Mouse (Mus musculus) liver, adult 2 months (tissue): ENCODE data around the gene Hepacam2. TPM values are rescaled to one million over a fixed set of nuclear protein-coding genes. Genes with fewer than 3 reads are reported as not detected.
"Not testable (repeated sequence)": the region's sequence is repeated elsewhere in the genome, so short reads cannot be mapped to it uniquely, and the experiment has no call there.

ENCODE experiments used
- DNase-seq: peaks from one replicate; pipeline ENCODE4 v3.0.0-alpha.2; 2011; ENCODE audit warnings: low read depth, low spot score; ENCODE audit errors: extremely low read depth
- H3K27ac ChIP-seq: fragments of 200-500 bp; replicated peaks from 2 replicates; pipeline ENCODE4 v1.5.1; 2012; ENCODE audit warnings: low read depth, mild to moderate bottlenecking, control low read depth, inconsistent platforms, low read length; ENCODE audit not compliant: insufficient read depth
- H3K27me3 ChIP-seq: fragments of 200-500 bp; 2 replicates; pipeline ENCODE4 v1.6.1; 2012; ENCODE audit warnings: mild to moderate bottlenecking, moderate library complexity, low read length, inconsistent platforms; ENCODE audit not compliant: control insufficient read depth, insufficient read depth
- H3K36me3 ChIP-seq: fragments of 200-500 bp; 2 replicates; pipeline ENCODE4 v1.6.1; 2012; ENCODE audit warnings: low read length, inconsistent platforms; ENCODE audit not compliant: control insufficient read depth, insufficient read depth
- H3K4me1 ChIP-seq: fragments of 200-500 bp; 2 replicates; pipeline ENCODE4 v1.6.1; 2011; ENCODE audit warnings: low read length; ENCODE audit not compliant: control insufficient read depth, insufficient read depth
- H3K4me3 ChIP-seq: fragments of 200-500 bp; 2 replicates; pipeline ENCODE4 v1.5.1; 2011; ENCODE audit warnings: low read depth, mild to moderate bottlenecking, control low read depth, low read length, moderate library complexity; ENCODE audit not compliant: insufficient read depth
- H3K79me2 ChIP-seq: fragments of 200-500 bp; 2 replicates; pipeline ENCODE4 v1.6.1; 2012; ENCODE audit warnings: inconsistent platforms, mild to moderate bottlenecking, low read length, moderate library complexity; ENCODE audit not compliant: control insufficient read depth, insufficient read depth
- H3K9ac ChIP-seq: fragments of 200-500 bp; 2 replicates; pipeline ENCODE4 v1.6.1; 2012; ENCODE audit warnings: low read depth, mild to moderate bottlenecking, control low read depth, inconsistent platforms, low read length
- CTCF ChIP-seq: fragments of 200-500 bp; IDR thresholded peaks from 2 replicates; pipeline ENCODE4 v1.5.1; 2011; ENCODE audit warnings: low read depth, low read length, control low read depth
- POLR2A ChIP-seq: fragments of 200-500 bp; IDR thresholded peaks from 2 replicates; pipeline ENCODE4 v1.6.1; 2011; ENCODE audit warnings: low read length, control low read depth; ENCODE audit not compliant: insufficient read depth; ENCODE audit errors: extremely low read depth
- WGBS: fragments of 180-500 bp; shearing (Covaris S2); methylation state at CpG from one replicate; pipeline ENCODE4 v1.1.7; 2018; 5-methylcytosine and 5-hydroxymethylcytosine counted together
- polyA plus RNA-seq: library from polyadenylated mRNA; depleted of rRNA; stranded (reverse); fragments of >200 nt; gene quantifications from 2 replicates; pipeline ENCODE4 v1.2.3, GENCODE M21; 2012
- total RNA-seq: library from RNA; depleted of rRNA; stranded (reverse); fragments of >200 nt; gene quantifications from 2 replicates; pipeline ENCODE4 v1.2.3, GENCODE M21; 2014

Gene Hepacam2
- total and polyA plus RNA-seq, 2 experiments, result 0.07 to 0.55 TPM

DNA sequence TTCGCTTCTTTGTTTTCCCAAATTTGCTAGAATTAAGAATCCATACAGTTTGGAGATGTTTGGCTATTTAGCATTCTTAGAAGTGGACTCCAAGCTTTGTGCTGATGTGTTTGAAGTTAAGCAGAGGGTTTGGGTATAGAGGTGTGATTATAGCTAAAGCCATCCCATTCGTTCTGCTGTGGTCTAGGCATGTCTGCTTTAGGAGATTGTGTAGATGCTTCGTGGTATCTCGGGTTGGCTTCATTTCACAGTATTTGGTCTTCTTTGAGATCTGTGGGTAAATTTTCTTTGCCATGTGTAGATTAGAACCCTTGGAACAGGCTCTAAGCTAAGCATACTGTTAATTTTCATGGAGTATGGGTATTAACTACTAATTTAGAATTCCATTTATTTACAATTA is 30.1 kb upstream of the Hepacam2 start:
- 92% methylated on average over 4 of the region's 4 CpGs for WGBS
- Histone ChIP-seq H3K79me2 (no peaks in the 10 kb centered on the region; the same call in 1 of the 2 replicates), H3K4me1 (no peaks in the 10 kb centered on the region), H3K27ac (no peak overlapping the region), H3K36me3 (peaks cover 5% of the 10 kb centered on the region), H3K9ac (no peak overlapping the region), H3K27me3 (no peaks in the 10 kb centered on the region), H3K4me3 (no peak overlapping the region)
- TF ChIP-seq POLR2A (no peak), CTCF (no peak)
- no peak for DNase-seq

DNA sequence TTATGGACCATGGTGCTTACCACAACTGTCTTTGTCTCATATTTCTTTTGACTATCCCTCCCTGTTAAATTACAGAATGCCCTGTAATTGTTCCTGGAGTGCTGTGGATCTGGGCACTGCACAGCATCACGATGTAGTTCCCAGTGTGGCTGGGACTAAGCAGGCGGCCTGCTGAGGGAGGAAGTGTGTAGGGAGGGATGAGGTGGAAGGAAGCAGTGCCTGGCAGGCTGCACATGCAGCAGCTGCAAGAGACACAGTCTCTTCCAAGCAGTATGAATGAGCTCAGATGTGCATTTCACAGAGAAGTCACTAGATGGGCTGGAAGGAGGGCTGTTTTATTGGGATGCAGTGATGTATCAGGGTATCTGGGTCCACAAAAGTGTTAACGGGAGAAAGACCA is 14.5 kb upstream of the Hepacam2 start:
- DNase-seq, result no peak
- Histone ChIP-seq H3K27ac (no peak overlapping the region), H3K79me2 (peaks cover 5% of the 10 kb centered on the region; the same call in 1 of the 2 replicates), H3K9ac (no peak overlapping the region), H3K4me1 (no peaks in the 10 kb centered on the region), H3K27me3 (no peaks in the 10 kb centered on the region), H3K4me3 (no peak overlapping the region), H3K36me3 (peaks cover 2% of the 10 kb centered on the region; the same call in 1 of the 2 replicates)
- WGBS, result 81% methylated on average over 3 of the region's 3 CpGs
- TF ChIP-seq CTCF (no peak), POLR2A (no peak)

DNA sequence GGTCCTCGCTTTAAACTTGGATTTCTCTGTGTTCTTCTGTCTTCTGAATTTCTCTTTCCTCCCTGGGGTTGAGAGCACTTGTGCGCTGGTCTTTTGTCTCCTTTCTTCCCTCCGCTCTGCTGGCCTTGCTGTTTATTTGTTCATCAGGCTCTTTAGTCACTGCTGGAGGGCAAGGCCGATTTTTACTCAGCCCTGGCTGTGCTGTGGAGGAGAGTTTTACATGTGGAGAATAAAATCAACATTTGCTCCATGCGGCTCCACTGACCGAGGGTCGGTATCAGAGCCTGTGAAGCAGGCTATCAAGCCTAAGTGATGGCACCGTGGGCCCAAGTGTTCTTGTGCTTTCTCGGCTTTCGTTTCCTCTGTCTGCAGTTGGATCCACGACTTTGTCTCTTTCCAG is 13.5 kb upstream of the Hepacam2 start:
- no peaks in the 10 kb centered on the region for H3K4me1 ChIP-seq
- no peak overlapping the region for H3K4me3 ChIP-seq
- H3K79me2 ChIP-seq, result peaks cover 8% of the 10 kb centered on the region; the same call in 1 of the 2 replicates
- WGBS, result 76% methylated on average over 11 of the region's 11 CpGs
- H3K27ac ChIP-seq, result no peak overlapping the region
- TF ChIP-seq POLR2A (no peak), CTCF (no peak)
- no peak for DNase-seq
- H3K27me3 ChIP-seq, result no peaks in the 10 kb centered on the region
- H3K9ac ChIP-seq, result no peak overlapping the region
- no peaks in the 10 kb centered on the region for H3K36me3 ChIP-seq

DNA sequence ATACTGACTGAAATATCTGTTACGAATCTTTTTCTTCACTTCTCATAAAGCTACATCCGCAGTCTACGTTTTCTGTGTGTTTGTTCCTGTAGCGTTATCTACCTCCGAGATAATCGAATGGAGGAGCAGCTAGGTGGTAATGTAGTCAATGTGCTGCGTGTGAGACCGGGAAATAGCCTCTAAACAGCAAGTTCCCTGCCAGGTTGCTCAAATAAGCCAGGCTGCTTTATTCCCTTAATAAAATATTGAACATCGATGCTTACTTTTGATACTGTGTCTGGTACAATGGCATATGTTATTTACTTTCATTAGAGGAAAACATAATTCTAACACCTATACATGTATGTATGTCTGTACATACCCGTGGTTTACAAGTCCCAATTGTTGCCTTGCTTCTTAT is 13.0 kb upstream of the Hepacam2 start:
- no peak for DNase-seq
- no peak for TF ChIP-seq POLR2A
- no peak for TF ChIP-seq CTCF
- Histone ChIP-seq H3K4me1 (no peaks in the 10 kb centered on the region), H3K4me3 (no peak overlapping the region), H3K27me3 (no peaks in the 10 kb centered on the region), H3K9ac (no peak overlapping the region), H3K79me2 (peaks cover 8% of the 10 kb centered on the region; the same call in 1 of the 2 replicates), H3K27ac (no peak overlapping the region), H3K36me3 (no peaks in the 10 kb centered on the region)
- 76% methylated on average over 10 of the region's 10 CpGs for WGBS

DNA sequence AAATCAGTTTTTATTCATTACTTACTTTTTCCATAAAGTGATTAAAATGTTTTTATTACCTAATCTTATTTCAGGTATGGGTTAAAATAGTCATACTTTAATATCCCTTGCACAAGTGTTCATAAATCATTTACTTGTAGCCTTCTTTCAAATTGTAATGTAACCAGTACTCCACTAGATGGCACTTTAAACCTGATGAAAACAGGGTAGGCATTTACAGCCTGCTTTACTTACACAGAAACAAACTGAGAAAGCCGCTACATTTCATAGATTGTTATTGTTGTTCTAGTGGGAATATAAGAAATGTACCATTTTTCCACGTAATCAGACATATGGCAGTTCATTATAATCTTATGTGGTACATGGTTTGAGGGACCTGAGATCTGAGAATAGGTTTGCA is 11.7 kb upstream of the Hepacam2 start:
- Histone ChIP-seq H3K9ac (no peak overlapping the region), H3K36me3 (no peaks in the 10 kb centered on the region; the same call in 1 of the 2 replicates), H3K4me1 (no peaks in the 10 kb centered on the region), H3K79me2 (peaks cover 8% of the 10 kb centered on the region; the same call in 1 of the 2 replicates), H3K4me3 (no peak overlapping the region), H3K27me3 (no peaks in the 10 kb centered on the region), H3K27ac (no peak overlapping the region)
- peak; percentile 79 for DNase-seq
- WGBS, result 13% methylated on average over 2 of the region's 2 CpGs
- TF ChIP-seq POLR2A (no peak), CTCF (peak; percentile 48; the same call in 1 of the 2 replicates)

DNA sequence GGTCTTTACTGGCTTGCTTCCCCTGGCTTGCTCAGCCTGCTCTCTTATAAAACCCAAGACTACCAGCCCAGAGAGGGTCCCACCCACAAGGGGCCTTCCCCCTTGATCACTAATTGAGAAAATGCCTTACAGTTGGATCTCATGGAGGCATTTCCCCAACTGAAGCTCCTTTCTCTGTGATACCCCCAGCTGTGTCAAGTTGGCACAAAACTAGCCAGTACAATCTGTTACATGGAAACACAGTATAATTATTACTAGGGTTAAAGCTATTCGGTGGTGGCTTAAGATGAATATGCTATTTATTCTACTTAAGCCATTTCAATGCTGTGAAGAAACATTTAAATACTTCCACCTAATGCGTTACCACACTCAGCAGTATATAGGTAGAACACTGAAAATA is 10.1 kb upstream of the Hepacam2 start:
- not testable (repeated sequence) for H3K9ac ChIP-seq, H3K4me1 ChIP-seq, H3K27ac ChIP-seq, H3K4me3 ChIP-seq, DNase-seq, H3K36me3 ChIP-seq, H3K79me2 ChIP-seq, H3K27me3 ChIP-seq
- 94% methylated on average over 2 of the region's 2 CpGs for WGBS
